Mouse (Mus musculus): ENCODE measurements at regions not wholly inside any gene's neighbourhood (a gene's known extent, or its start where the extent isn't known, plus 50 kb on each side); places are given as distances from the start of the nearest gene placed in this dataset.

DNA sequence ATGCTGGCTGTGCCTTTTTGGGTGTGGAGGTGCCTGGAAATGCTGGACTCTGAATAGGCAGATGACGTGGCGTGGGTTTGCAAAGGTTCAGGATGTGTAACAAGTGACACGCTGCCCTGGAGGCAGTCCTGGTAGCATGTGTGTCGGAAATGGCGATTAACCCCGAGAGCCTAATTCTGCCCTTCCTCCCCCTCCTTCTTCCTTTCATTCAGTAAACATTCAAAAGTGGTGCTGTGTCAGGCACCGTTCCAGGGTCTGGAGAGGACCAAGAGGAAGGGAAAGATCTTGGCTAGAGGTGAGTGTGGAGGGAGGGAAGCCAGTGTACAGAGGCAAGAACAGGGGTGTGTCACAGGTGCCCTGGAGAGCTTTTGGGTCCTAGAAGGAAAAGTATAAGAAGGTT, 151.5 kb upstream of the Gm3448 start:
- no peaks in the 10 kb centered on the region for H3K79me3 ChIP-seq (ENCODE audit: low read depth)
- H3K36me3 ChIP-seq (ENCODE audit: control insufficient read depth, insufficient read depth), result no peaks in the 10 kb centered on the region
- no peaks in the 10 kb centered on the region for H3K27me3 ChIP-seq (ENCODE audit: control insufficient read depth, insufficient read depth, insufficient read length)
- TF ChIP-seq MYOG (IDR thresholded peaks at IDR 0.05; ENCODE audit: control insufficient read depth, extremely low read depth, insufficient read length) (no peak), MYOD1 (IDR thresholded peaks at IDR 0.05; ENCODE audit: control insufficient read depth, insufficient read length, low read depth) (no peak), CTCF (IDR thresholded peaks at IDR 0.05; ENCODE audit: control insufficient read depth, insufficient read depth, insufficient read length) (no peak), MAX (IDR thresholded peaks at IDR 0.05) (no peak), USF1 (IDR thresholded peaks at IDR 0.05; ENCODE audit: low read depth) (no peak), FOSL1 (IDR thresholded peaks at IDR 0.05; ENCODE audit: insufficient read depth, low read length, poor library complexity, severe bottlenecking) (no peak), CEBPB (IDR thresholded peaks at IDR 0.05; ENCODE audit: low read depth) (no peak)
- H3ac ChIP-seq (ENCODE audit: control insufficient read depth, insufficient read length, low read depth), result no peak overlapping the region
- H3K79me2 ChIP-seq (ENCODE audit: control insufficient read depth, insufficient read depth), result no peaks in the 10 kb centered on the region
- no peak overlapping the region for H3K4me3 ChIP-seq (ENCODE audit: insufficient read depth, poor library complexity, severe bottlenecking)

- Histone ChIP-seq H3K79me2 (ENCODE audit: control insufficient read depth, insufficient read depth) (no peaks in the 10 kb centered on the region), H3K4me3 (ENCODE audit: insufficient read depth, poor library complexity, severe bottlenecking) (no peak overlapping the region), H3K36me3 (ENCODE audit: control insufficient read depth, insufficient read depth) (no peaks in the 10 kb centered on the region), H3ac (ENCODE audit: control insufficient read depth, insufficient read length, low read depth) (no peak overlapping the region), H3K79me3 (ENCODE audit: low read depth) (no peaks in the 10 kb centered on the region), H3K27me3 (ENCODE audit: control insufficient read depth, insufficient read depth, insufficient read length) (peaks cover 11% of the 10 kb centered on the region)
- TF ChIP-seq FOSL1 (IDR thresholded peaks at IDR 0.05; ENCODE audit: insufficient read depth, low read length, poor library complexity, severe bottlenecking), result no peak
- TF ChIP-seq MYOG (IDR thresholded peaks at IDR 0.05; ENCODE audit: control insufficient read depth, extremely low read depth, insufficient read length), result no peak
- no peak for TF ChIP-seq CEBPB (IDR thresholded peaks at IDR 0.05; ENCODE audit: low read depth)
- no peak for TF ChIP-seq CTCF (IDR thresholded peaks at IDR 0.05; ENCODE audit: control insufficient read depth, insufficient read depth, insufficient read length)
- TF ChIP-seq MYOD1 (IDR thresholded peaks at IDR 0.05; ENCODE audit: control insufficient read depth, insufficient read length, low read depth), result no peak
- no peak for TF ChIP-seq MAX (IDR thresholded peaks at IDR 0.05)
- no peak for TF ChIP-seq USF1 (IDR thresholded peaks at IDR 0.05; ENCODE audit: low read depth)
Observed at GRCm38 (mm10) chr17:15185217-15185616, 143.9 kb upstream of the Gm3448 start.

DNA sequence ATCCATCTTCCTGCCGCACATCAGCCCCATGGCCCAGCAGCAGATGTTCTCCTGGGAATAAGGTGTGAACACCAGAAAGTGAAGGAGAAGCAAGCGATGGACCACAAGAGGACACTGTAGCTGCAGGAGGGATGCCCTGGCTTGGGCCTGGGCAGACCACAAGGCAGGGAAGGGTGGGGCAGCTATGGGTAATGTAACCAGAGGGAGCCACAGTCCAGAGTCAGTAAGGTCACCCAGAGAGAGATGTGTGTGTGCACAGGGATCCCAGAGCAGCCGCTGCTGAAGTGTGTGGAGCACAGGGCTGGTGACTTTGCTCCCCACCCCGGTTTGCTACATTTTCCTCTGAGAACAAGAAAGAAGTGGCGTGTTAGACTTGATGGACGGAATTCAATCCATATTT, 142.5 kb upstream of the Gm3448 start:
- no peaks in the 10 kb centered on the region for H3K36me3 ChIP-seq (ENCODE audit: control insufficient read depth, insufficient read depth)

GRCm38 (mm10) chr17:15182105-15182504, 140.8 kb upstream of the Gm3448 start:
- Histone ChIP-seq H3K27me3 (ENCODE audit: control insufficient read depth, insufficient read depth, insufficient read length) (peaks cover 11% of the 10 kb centered on the region), H3K36me3 (ENCODE audit: control insufficient read depth, insufficient read depth) (no peaks in the 10 kb centered on the region), H3K79me3 (ENCODE audit: low read depth) (no peaks in the 10 kb centered on the region), H3ac (ENCODE audit: control insufficient read depth, insufficient read length, low read depth) (no peak overlapping the region), H3K4me3 (ENCODE audit: insufficient read depth, poor library complexity, severe bottlenecking) (no peak overlapping the region), H3K79me2 (ENCODE audit: control insufficient read depth, insufficient read depth) (no peaks in the 10 kb centered on the region)
- no peak for TF ChIP-seq MYOG (IDR thresholded peaks at IDR 0.05; ENCODE audit: control insufficient read depth, extremely low read depth, insufficient read length)
- no peak for TF ChIP-seq CEBPB (IDR thresholded peaks at IDR 0.05; ENCODE audit: low read depth)
- TF ChIP-seq USF1 (IDR thresholded peaks at IDR 0.05; ENCODE audit: low read depth), result no peak

More for the DNA sequence above, 142.5 kb upstream of the Gm3448 start:
- Histone ChIP-seq H3K4me3 (ENCODE audit: insufficient read depth, poor library complexity, severe bottlenecking) (no peak overlapping the region), H3K79me2 (ENCODE audit: control insufficient read depth, insufficient read depth) (no peaks in the 10 kb centered on the region), H3ac (ENCODE audit: control insufficient read depth, insufficient read length, low read depth) (no peak overlapping the region), H3K79me3 (ENCODE audit: low read depth) (no peaks in the 10 kb centered on the region), H3K27me3 (ENCODE audit: control insufficient read depth, insufficient read depth, insufficient read length) (peaks cover 11% of the 10 kb centered on the region)
- TF ChIP-seq CTCF (IDR thresholded peaks at IDR 0.05; ENCODE audit: control insufficient read depth, insufficient read depth, insufficient read length), result peak; percentile 24
- no peak for TF ChIP-seq MAX (IDR thresholded peaks at IDR 0.05)

- Histone ChIP-seq H3K79me2 (ENCODE audit: control insufficient read depth, insufficient read depth) (no peaks in the 10 kb centered on the region), H3K4me3 (ENCODE audit: insufficient read depth, poor library complexity, severe bottlenecking) (no peak overlapping the region), H3K79me3 (ENCODE audit: low read depth) (no peaks in the 10 kb centered on the region), H3ac (ENCODE audit: control insufficient read depth, insufficient read length, low read depth) (no peak overlapping the region), H3K27me3 (ENCODE audit: control insufficient read depth, insufficient read depth, insufficient read length) (peaks cover 11% of the 10 kb centered on the region), H3K36me3 (ENCODE audit: control insufficient read depth, insufficient read depth) (no peaks in the 10 kb centered on the region)
- no peak for TF ChIP-seq CEBPB (IDR thresholded peaks at IDR 0.05; ENCODE audit: low read depth)
- TF ChIP-seq MYOG (IDR thresholded peaks at IDR 0.05; ENCODE audit: control insufficient read depth, extremely low read depth, insufficient read length), result no peak
- TF ChIP-seq USF1 (IDR thresholded peaks at IDR 0.05; ENCODE audit: low read depth), result no peak
- no peak for TF ChIP-seq MAX (IDR thresholded peaks at IDR 0.05)
- no peak for TF ChIP-seq CTCF (IDR thresholded peaks at IDR 0.05; ENCODE audit: control insufficient read depth, insufficient read depth, insufficient read length)
- TF ChIP-seq FOSL1 (IDR thresholded peaks at IDR 0.05; ENCODE audit: insufficient read depth, low read length, poor library complexity, severe bottlenecking), result no peak
- TF ChIP-seq MYOD1 (IDR thresholded peaks at IDR 0.05; ENCODE audit: control insufficient read depth, insufficient read length, low read depth), result no peak
Observed at GRCm38 (mm10) chr17:15180223-15180860, 139.0 kb upstream of the Gm3448 start.

DNA sequence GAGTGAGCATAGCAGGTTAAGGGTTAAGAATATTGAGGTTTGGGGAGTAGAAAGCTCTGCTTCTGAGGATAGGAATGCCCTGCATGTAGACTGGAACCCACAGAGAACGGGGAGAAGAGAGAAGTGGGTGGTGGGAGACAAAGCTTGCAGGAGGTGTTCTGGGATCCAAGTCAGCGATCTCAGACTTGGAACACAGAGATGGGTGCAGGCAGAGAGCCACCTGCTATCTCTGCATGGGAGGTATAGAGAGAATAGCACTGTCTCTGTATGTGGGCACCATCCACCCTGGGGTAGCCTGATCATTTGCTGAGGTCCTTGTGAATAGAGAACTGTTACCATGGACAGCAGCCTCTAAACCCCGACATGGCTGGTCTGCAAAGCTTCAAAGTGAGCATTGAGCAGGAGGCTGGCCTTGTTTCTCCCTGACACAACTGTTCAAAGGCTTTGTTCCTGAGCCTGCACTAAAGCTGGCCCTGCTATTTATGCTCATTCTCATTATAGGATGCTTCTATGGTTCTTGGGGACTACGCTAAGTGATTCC, 138.1 kb upstream of the Gm3448 start:
- no peaks in the 10 kb centered on the region for H3K79me2 ChIP-seq (ENCODE audit: control insufficient read depth, insufficient read depth)
- no peaks in the 10 kb centered on the region for H3K79me3 ChIP-seq (ENCODE audit: low read depth)
- H3K4me3 ChIP-seq (ENCODE audit: insufficient read depth, poor library complexity, severe bottlenecking), result no peak overlapping the region
- H3K36me3 ChIP-seq (ENCODE audit: control insufficient read depth, insufficient read depth), result no peaks in the 10 kb centered on the region
- H3ac ChIP-seq (ENCODE audit: control insufficient read depth, insufficient read length, low read depth), result no peak overlapping the region
- H3K27me3 ChIP-seq (ENCODE audit: control insufficient read depth, insufficient read depth, insufficient read length), result peaks cover 8% of the 10 kb centered on the region
- no peak for TF ChIP-seq MYOG (IDR thresholded peaks at IDR 0.05; ENCODE audit: control insufficient read depth, extremely low read depth, insufficient read length)
- no peak for TF ChIP-seq MAX (IDR thresholded peaks at IDR 0.05)
- no peak for TF ChIP-seq USF1 (IDR thresholded peaks at IDR 0.05; ENCODE audit: low read depth)
